Mouse (Mus musculus) left cerebral cortex, adult 2 months (tissue): ENCODE measurements around the gene Ror2. TPM values are rescaled to one million over a fixed set of nuclear protein-coding genes. Genes with fewer than 3 reads are reported as not detected.

Source experiments
- DNase-seq, 2 experiments: peaks; one replicate each; pipeline ENCODE4 v3.0.0; 2021 to 2022; ENCODE audit warnings: low spot score in 2 of 2, mixed read lengths in 1 of 2; ENCODE audit errors: extremely low spot score in 1 of 2
- H3K27ac ChIP-seq: fragments of 200-600 bp; 2 replicates; pipeline ENCODE4 v1.8.1; 2022
- H3K4me3 ChIP-seq: fragments of 200-600 bp; 2 replicates; pipeline ENCODE4 v1.8.1; 2022
- CTCF ChIP-seq: fragments of 200-600 bp; IDR thresholded peaks from 2 replicates; pipeline ENCODE4 v1.8.1; 2022; ENCODE audit warnings: antibody characterized with exemption, mild to moderate bottlenecking, moderate library complexity
- intact Hi-C: fragments of 180-260 bp; cut with DNase I; formaldehyde crosslinking; loops from one replicate; pipeline ENCODE4 v1.15.1; 2025
- total RNA-seq, 2 experiments: library from RNA; stranded (reverse); gene quantifications; 2 replicates each; pipeline ENCODE4 v1.2.3; 2021

Ror2 gene
- total RNA-seq, 2 experiments from 2014 or later: 1.0 to 1.4 TPM

DNA sequence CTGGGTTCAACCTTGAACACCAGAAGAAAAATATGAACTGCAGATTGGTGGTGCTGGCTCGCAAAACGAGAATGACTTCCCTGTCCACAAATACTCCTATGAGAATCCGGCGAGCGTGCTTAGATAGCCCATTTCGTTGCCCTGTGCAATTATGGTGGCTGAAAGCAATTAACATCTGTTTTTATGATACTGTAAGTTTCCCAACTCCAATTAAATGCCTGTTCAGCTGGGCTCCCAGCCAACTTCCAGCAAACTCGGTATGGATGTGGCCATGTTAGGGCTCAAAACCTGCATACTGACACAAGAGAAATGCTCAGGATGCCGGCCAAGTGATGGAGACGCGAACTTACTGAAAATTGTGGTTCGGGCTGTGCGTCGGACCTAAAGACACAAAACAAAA lies 155.4 kb downstream of the Ror2 start:
- no peak overlapping the region for H3K4me3 ChIP-seq
- DNase-seq: no peak
- TF ChIP-seq CTCF: no peak
- intact Hi-C loops: no loop called here
- H3K27ac ChIP-seq: no peak overlapping the region

DNA sequence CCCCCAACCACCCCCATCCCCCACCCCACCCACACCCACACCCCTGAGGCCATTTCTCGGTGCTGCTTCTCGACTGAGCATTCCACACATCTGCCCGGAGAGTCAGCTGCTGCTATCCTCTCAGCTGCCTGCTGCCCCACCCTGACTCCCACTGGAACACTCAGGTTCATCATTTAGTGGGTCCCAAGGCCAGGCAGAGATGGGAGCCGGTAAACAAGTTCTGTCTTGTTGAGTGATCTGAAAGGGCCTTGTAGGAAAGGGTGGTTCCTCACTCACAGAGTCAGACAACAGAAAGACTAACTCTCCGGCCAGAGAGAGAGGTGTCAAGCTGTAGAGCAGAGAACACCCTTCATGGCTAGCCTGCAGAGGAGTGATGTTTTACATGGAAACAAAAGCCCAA lies 155.9 kb downstream of the Ror2 start:
- TF ChIP-seq CTCF: no peak
- no peak for DNase-seq
- intact Hi-C loops: no loop called here
- Histone ChIP-seq H3K27ac (no peak overlapping the region), H3K4me3 (no peak overlapping the region)

DNA sequence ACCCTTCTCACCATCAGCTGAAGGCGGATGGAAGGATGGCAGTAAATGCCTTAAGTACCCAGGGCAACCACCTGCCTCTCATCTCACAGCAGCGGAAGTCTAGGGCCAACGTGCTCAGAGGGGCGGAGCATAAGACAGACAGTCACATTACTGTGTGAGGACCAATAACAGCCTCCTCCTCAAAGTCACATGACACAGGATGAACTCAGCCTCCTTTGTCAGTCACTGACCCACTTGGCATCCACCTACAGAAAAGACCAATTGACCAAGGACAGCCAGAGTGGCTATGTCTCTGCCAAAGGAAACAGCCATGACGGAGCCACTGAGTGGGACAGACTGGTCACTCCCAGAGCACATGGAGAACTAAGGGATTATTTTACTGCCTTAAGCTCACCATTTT lies 160.3 kb downstream of the Ror2 start:
- no peak for DNase-seq
- no peak overlapping the region for H3K27ac ChIP-seq
- no peak for TF ChIP-seq CTCF
- H3K4me3 ChIP-seq: no peak overlapping the region
- intact Hi-C loops: no loop called here

DNA sequence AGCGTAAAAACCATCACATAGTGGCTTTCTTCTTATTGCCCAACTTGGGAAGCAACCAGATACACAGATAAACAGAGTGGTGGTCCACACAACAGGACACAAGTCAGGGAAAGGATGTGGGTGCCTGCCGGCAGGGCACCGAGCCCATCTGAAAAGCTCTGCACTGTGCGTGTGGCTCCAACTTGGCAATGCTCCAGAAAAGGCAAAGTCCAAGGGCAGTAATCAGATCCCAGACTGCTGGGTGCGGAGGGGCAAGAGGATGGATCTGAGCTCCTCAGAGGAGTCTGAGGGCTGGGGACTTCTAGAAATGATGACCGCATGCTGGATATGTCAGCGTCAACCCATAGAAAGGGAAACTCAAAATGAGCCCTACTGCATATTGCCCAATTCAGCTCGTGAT lies 163.8 kb downstream of the Ror2 start:
- DNase-seq: no peak
- no peak for TF ChIP-seq CTCF
- intact Hi-C loops: no loop called here
- no peak overlapping the region for H3K4me3 ChIP-seq
- H3K27ac ChIP-seq: no peak overlapping the region

DNA sequence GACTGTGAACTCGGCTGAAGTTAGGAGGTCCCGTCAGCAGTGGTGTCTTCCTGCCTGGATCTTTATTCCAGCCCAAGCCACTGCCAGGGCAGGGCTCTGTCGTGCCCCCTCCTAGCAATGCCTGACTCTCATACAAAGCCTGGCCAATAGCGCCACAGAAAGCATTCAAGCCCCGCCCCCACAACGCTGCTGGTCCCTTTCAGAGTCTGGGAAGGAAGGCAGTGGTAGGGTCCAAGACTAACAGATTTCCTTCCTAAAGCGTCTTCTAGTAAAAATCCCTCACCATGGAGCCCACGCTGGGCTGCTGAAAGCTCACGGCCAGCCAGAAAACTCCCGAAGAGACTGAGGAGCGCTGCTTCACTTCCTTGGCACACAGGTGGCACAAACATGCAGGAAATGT lies 165.0 kb downstream of the Ror2 start:
- no peak for TF ChIP-seq CTCF
- DNase-seq: no peak
- intact Hi-C loops: no loop called here
- Histone ChIP-seq H3K27ac (no peak overlapping the region), H3K4me3 (no peak overlapping the region)

DNA sequence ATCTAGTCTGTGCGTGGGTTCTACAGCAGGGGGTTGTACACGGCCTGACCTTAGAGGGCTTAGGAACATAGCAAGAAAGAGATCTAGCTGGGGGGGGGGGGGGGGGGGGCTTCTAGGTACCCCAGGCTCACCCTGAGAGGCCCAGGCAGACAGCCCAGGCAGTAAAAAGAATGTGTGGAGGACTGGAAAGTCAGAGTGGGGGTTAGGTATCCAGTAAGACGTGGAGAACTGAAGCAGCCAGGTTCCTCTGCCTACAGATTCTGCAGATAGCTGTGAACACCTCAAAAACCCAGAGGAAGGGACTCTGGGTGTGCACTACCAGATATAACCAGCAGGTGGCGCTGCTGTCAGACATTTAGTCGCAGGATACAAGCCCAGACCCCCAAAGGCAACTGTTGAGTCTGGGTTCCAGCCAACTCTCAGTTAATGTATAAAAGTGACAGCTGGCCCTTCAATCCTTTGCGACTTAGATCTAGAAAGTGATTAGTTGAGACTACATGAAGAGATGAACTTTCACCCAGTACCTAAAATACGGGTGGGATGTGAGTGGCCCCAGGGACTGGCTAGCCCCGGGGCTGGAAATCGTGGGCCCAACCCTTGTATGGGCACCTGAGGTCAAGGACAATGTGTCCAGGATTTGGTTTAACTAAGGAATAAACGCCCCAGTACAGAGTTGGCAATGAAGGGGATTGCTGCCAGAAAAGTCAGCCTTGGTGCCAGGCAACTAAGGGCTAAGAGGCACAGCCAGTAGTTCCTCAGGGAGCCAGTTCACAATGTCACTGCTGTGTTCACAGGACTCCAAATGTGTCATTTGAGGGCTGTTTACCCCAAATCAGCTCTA lies 166.1 kb downstream of the Ror2 start:
- intact Hi-C loops: loop anchor here (2.0 to 5.0 kb wide), 2 partner anchors 192 to 237 kb away; no protein-coding TSS in a partner anchor
- H3K27ac ChIP-seq: no peak overlapping the region
- peak; percentile 74 to 83 for DNase-seq
- peak; percentile 95 for TF ChIP-seq CTCF
- H3K4me3 ChIP-seq: no peak overlapping the region

DNA sequence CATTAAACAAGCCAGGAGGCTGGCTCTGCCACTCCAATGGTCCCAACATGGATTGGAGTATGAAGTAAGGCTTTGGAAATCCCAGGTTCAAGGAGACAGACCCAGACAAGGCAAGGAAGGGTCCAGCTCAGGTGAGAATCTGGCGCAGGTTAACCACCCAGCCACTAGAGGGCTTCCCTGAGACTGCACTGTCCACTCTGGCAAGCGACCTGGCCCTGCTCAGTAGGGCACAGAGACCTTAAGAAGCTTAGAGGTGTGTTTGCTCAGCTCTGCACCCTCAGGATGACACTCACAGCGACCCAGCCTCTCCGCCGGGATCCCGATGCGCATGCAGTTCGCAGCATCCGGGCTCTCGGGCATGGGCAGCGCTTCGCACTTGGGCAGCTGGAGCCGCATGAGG lies 167.5 kb downstream of the Ror2 start:
- TF ChIP-seq CTCF: peak; percentile 56
- intact Hi-C loops: loop anchor here (2.0 to 5.0 kb wide), 2 partner anchors 194 to 238 kb away; no protein-coding TSS in a partner anchor
- no peak for DNase-seq
- Histone ChIP-seq H3K27ac (no peak overlapping the region), H3K4me3 (no peak overlapping the region)

DNA sequence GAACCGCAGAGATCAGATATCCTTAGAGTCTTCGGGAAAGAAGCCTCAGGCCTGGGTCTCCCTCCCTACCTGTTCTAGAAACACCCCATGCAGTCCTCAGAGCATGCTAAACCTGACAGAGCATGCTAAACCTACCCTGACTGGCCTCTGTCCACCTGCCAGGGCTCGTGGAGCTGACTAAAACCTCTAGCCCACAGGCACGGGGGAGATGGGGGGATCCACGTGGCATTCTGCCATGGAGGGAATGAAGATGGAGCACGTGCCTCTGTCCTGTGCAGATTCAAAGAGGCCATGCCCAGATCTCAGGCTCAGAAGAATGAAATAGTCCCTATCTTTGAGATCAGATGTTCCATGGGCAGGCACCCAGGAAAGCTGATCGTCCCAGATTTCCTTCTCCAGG lies 168.0 kb downstream of the Ror2 start:
- no peak for DNase-seq
- intact Hi-C loops: loop anchor here (2.0 to 5.0 kb wide), 2 partner anchors 194 to 239 kb away; no protein-coding TSS in a partner anchor
- Histone ChIP-seq H3K4me3 (no peak overlapping the region), H3K27ac (no peak overlapping the region)
- TF ChIP-seq CTCF: no peak

DNA sequence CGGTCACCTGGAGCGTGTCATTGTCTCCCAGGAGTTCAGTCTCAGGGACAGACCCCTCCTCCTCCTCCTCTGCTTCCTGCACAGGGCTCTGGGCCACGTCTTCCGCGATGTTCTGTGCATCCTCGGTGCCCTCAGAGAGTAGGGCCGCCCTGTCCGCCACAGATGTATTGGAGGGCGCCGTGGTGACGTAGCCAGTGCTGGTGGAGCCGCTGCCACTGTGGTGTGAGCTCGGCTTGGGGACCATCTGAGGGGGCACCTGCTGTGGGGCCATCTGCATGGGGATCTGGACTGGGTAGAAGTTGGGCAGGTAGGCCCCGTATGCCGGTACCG lies 175.7 kb downstream of the Ror2 start:
- intact Hi-C loops: loop anchor here (2.0 kb wide), 1 partner anchor 317 kb away; no protein-coding TSS in a partner anchor
- H3K4me3 ChIP-seq: no peak overlapping the region
- TF ChIP-seq CTCF: no peak
- DNase-seq: no peak
- no peak overlapping the region for H3K27ac ChIP-seq

DNA sequence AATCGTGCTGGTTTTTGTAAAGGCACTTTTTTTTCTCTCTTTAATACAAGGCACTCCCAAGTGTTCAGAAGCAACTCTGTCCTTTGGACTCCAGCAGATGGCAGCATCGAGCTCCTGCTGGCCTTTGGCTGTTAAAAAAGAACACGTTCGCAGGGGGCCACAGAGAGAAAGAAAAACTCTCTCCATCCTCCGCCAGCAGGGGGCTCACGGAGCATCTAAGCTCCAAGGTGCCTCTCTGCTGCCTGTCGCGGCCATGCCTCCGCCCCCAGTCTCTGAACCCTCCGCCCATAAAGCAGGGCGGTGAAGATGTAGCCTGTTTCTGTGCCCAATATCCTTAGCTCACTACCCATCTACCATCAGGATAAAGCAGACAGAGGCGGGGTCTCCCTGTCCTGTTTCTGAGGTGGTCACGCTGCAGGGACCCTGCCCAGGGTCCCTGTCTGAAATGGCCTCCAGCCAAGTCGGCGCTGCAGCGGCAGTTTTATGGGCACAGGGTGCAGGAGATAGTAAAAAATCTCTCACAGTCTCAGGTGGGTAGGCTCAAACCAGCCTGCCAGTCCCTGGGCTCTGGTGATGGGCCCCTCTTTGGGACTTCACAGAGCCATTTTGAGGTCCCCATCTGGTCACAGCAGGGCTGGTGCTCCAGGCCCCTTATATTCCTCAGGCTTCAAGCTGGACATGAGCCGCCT lies 176.2 kb downstream of the Ror2 start:
- no peak overlapping the region for H3K4me3 ChIP-seq
- intact Hi-C loops: loop anchor here (1.0 to 2.0 kb wide), 2 partner anchors 247 to 317 kb away; no protein-coding TSS in a partner anchor

DNA sequence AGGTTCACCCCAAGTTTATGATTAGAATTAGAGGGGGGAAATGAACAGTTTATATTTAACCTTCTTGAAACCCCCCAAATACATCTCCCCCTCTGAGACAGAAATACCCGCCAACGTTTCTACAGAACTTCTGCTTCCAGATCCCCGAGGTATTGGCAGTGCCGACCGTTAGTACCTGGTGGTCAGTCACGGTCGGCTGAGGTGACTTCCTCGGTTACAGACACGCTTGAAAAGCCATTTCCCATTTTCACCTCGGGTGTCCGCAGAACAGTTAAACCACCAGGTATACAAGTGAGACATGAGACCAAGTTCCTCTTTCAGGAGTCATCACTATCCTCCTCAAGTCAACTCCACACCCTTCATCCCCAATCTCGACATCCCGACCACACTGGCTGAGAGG lies 179.2 kb downstream of the Ror2 start:
- H3K4me3 ChIP-seq: no peak overlapping the region
- intact Hi-C loops: no loop called here
- TF ChIP-seq CTCF: no peak
- no peak for DNase-seq
- H3K27ac ChIP-seq: no peak overlapping the region

More for the DNA sequence above, 176.2 kb downstream of the Ror2 start:
- no peak overlapping the region for H3K27ac ChIP-seq
- TF ChIP-seq CTCF: peak; percentile 99
- DNase-seq: peak; percentile 92 to 94
